Mouse (Mus musculus) C2C12 (cell line): ENCODE results near the gene Ly86.

Experiments
- CEBPB ChIP-seq: IDR thresholded peaks from one replicate; pipeline ENCODE4 v1.6.1; 2011; ENCODE audit warnings: low read depth, mild to moderate bottlenecking, control low read depth, moderate library complexity
- CTCF ChIP-seq: IDR thresholded peaks from one replicate; pipeline ENCODE4 v1.5.1; 2011; ENCODE audit not compliant: control insufficient read depth, insufficient read depth, insufficient read length
- MAX ChIP-seq: IDR thresholded peaks from one replicate; pipeline ENCODE4 v1.6.1; 2011; ENCODE audit warnings: mild to moderate bottlenecking, control low read depth
- MYOD1 ChIP-seq: IDR thresholded peaks from one replicate; pipeline ENCODE4 v1.6.1; 2011; ENCODE audit warnings: low read depth; ENCODE audit not compliant: control insufficient read depth, insufficient read length
- USF1 ChIP-seq: IDR thresholded peaks from one replicate; pipeline ENCODE4 v1.6.1; 2011; ENCODE audit warnings: low read depth, mild to moderate bottlenecking, control low read depth, moderate library complexity

GRCm38 (mm10) chr13:37433730-37434129, 88.7 kb downstream of the Ly86 start:
- TF ChIP-seq CTCF (no peak), USF1 (no peak), CEBPB (no peak), MAX (no peak), MYOD1 (no peak)
